Mouse (Mus musculus): ENCODE data around the gene Atp2c2.

DNA sequence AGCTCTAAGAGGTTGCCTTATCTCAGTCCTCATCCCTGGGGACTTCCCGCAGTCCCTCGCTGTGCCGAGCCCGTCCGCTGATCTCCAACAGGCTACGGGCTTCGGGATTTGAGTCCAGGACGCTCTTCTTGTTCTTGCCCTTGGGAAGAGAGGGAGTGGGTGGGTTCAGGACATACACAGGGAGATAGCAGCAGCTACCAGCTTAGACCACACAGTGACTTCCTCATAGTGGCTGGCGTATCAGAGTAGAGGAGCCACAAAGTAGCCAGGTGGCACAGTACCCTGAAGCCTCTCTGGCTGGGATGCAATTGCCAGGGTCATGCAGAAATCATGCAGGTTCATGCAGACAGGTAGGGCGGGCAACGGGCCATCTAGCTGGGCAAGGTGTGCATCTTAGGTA is 61.9 kb downstream of the Atp2c2 start:
- TF ChIP-seq CTCF (IDR thresholded peaks at IDR 0.05; ENCODE audit: control insufficient read depth, insufficient read depth, insufficient read length) (no peak), CEBPB (IDR thresholded peaks at IDR 0.05; ENCODE audit: low read depth) (no peak), FOSL1 (IDR thresholded peaks at IDR 0.05; ENCODE audit: insufficient read depth, low read length, poor library complexity, severe bottlenecking) (no peak)

Data from C2C12 (cell line).